Mouse (Mus musculus): Measurements from ENCODE around the gene Trim47. TPM values are rescaled to one million over a fixed set of nuclear protein-coding genes. Genes with fewer than 3 reads are reported as not detected.

Trim47 gene
- polyA plus RNA-seq, 1 experiment from 2014 or later = 11.6 TPM

DNA sequence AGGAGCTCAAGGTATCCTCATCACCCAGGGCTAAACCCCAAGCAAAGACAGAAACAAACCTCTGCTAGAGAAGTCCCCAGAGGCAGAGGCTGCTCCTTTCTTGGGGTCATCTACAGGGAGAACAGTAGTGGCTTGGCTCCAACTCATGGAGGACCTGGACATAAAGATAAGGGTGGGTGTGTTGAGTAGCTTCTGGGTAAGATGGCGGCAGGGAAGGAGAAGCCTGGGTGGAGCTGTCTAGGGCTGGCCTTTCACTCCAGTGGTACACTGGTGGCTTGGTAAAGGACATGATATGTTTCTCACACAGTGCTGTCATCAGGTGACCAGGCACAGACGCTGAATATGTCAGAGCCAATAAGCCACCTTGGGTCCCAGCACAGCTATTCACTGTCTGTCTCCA lies 23.9 kb upstream of the Trim47 start:
- Histone ChIP-seq H3K9me3 (no peaks in the 10 kb centered on the region), H3K36me3 (peaks cover 83% of the 10 kb centered on the region), H3K4me1 (replicated peaks) (no peaks in the 10 kb centered on the region), H3K27ac (replicated peaks) (no peak overlapping the region), H3K4me3 (no peak overlapping the region), H3K27me3 (no peaks in the 10 kb centered on the region), H3K9ac (no peak overlapping the region), H3K4me2 (no peak overlapping the region)
- ATAC-seq (ENCODE audit: low FRiP score, low read depth) = no peak
- 93% methylated on average over 2 of the region's 2 CpGs for WGBS

DNA sequence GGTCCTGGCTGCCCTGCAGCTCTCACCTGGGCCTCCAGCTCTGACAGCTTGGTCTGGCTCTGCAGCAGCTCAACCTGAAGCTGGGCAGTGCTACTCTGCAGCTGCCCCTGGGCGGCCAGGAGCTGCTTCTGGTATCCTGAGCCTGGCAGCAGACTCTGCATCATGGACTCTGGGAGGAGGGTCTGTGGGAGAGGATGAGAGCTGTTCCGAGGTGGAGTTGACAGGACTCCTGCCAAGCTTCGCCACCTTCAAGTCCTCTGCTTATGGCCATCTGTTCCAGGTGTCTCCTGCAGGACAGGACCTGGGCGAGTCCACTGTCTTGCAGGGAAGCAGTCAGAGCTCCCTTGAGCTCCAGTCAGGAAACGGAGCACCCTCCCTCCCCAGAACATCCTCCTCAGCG lies 22.3 kb upstream of the Trim47 start:
- WGBS = 84% methylated on average over 6 of the region's 6 CpGs
- H3K9ac ChIP-seq = no peak overlapping the region
- H3K27ac ChIP-seq (replicated peaks) = no peak overlapping the region
- H3K27me3 ChIP-seq = no peaks in the 10 kb centered on the region
- H3K9me3 ChIP-seq = no peaks in the 10 kb centered on the region
- H3K4me2 ChIP-seq = no peak overlapping the region
- H3K36me3 ChIP-seq = peaks cover 84% of the 10 kb centered on the region
- H3K4me1 ChIP-seq (replicated peaks) = 0 out of 2 replicates have a peak, but pooled peaks cover 3% of the 10 kb centered on the region
- H3K4me3 ChIP-seq = no peak overlapping the region
- no peak for ATAC-seq (ENCODE audit: low FRiP score, low read depth)

DNA sequence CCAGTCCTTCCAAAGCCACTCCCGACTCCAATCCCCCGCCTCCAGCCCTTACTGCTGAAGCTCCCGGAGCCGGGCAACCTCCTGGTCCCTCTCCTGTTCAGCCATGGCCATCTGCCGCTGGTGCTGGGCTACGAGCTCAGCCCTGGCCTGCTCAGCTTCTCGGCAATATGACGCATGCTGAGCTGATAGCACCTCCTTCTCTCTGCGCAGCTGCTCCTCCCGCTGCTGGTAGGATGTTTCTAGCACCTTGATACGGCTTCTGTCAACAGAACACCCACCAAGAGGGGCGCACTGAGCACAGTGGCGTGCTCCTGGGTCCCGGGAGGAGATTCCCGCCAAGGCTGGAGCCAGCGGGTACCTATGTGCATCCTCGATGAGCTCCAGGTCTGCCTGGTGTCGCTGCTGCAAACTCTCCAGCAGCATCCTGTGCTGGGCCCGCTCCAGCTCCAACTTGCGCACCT lies 21.8 kb upstream of the Trim47 start:
- Histone ChIP-seq H3K27me3 (no peaks in the 10 kb centered on the region), H3K27ac (replicated peaks) (no peak overlapping the region), H3K4me1 (replicated peaks) (0 out of 2 replicates have a peak, but pooled peaks cover 3% of the 10 kb centered on the region), H3K9ac (no peak overlapping the region), H3K4me3 (no peak overlapping the region), H3K4me2 (no peak overlapping the region), H3K9me3 (no peaks in the 10 kb centered on the region), H3K36me3 (peaks cover 83% of the 10 kb centered on the region)
- no peak for ATAC-seq (ENCODE audit: low FRiP score, low read depth)
- WGBS = 61% methylated on average over 20 of the region's 20 CpGs

DNA sequence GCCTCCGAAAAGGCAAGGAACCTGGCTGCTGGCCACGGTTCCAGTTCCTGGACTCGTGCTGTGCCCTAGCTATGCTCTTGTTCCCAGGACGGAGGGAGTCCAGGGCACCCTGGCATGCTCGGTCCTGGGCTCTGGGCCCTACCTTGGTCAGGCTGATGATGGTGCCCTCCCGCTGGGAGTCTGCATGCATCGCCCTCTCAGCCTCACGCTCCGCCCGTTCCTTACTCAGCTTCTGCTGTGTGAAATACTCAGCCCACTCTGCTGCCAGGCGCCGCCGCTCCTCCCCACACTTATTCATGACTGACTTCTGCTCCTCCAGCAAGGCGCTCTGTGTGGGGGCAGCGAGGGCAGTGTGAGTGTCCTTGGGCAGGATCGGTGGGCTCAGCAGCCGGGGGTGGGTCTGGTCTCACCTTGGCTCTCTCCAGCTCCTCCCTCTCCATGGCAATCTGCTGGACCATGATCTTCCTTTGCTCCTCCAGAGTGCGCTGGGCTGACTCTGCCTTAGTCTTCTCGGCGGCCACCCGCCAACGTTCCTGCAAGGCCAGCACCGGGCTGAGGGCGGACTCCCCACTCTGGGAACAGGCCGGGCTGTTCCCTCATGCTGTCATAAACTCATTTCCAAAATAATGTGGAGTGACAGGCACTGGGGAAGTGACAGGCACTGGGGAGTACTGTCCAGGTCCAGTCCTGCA lies 19.4 kb upstream of the Trim47 start:
- Histone ChIP-seq H3K4me2 (no peak overlapping the region), H3K4me3 (no peak overlapping the region), H3K4me1 (replicated peaks) (0 out of 2 replicates have a peak, but pooled peaks cover 3% of the 10 kb centered on the region), H3K27me3 (no peaks in the 10 kb centered on the region), H3K27ac (replicated peaks) (peak overlapping the region; percentile 61), H3K9ac (no peak overlapping the region), H3K36me3 (peaks cover 88% of the 10 kb centered on the region), H3K9me3 (no peaks in the 10 kb centered on the region)
- 68% methylated on average over 25 of the region's 25 CpGs for WGBS
- peak; percentile 52 for ATAC-seq (ENCODE audit: low FRiP score, low read depth)

DNA sequence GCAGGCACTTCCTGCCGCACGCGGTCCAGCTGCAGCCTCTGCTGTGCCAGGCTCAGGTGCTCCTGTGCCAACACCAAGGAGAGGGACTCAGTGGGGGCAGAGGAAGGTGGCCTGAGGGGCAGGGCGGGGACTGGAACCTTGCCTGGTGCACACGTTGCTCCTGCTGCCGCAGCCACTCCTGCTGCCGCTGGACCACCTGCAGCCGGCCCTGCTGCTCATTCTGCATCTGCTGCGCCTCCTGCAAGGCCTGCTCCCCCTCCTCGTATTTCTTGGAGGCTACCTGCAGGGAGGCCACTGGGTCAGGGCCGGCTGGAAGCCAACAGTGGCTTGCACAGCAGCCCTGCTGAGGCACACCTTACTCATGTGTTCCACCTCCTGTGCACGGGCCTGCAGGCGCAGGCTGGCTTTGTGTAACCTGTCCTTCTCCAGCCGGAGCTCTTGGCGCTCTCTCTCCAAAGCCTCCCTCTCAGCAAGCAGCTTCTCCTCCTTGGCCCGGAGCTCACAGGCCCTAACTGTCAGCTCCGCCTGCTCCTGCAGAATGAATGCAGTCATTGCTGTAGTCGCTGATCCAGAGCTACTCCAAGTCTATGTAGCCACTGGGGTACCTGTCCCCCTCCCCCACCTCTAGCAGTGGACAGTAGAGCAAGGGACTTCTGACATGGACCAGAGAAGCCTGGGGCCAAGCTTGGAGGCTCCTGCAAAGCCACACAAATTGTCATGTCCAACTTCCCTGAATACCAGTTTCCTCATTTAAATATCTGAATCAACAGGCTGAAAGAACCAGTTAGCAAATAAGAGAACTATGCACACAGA lies 18.7 kb upstream of the Trim47 start:
- 0 out of 2 replicates have a peak, but pooled peaks have one; percentile 12 for ATAC-seq (ENCODE audit: low FRiP score, low read depth)
- Histone ChIP-seq H3K27me3 (no peaks in the 10 kb centered on the region), H3K36me3 (peaks cover 82% of the 10 kb centered on the region), H3K27ac (replicated peaks) (peak overlapping the region; percentile 61), H3K9ac (no peak overlapping the region), H3K9me3 (no peaks in the 10 kb centered on the region), H3K4me3 (no peak overlapping the region), H3K4me2 (no peak overlapping the region), H3K4me1 (replicated peaks) (0 out of 2 replicates have a peak, but pooled peaks cover 3% of the 10 kb centered on the region)
- WGBS = 53% methylated on average over 18 of the region's 18 CpGs

DNA sequence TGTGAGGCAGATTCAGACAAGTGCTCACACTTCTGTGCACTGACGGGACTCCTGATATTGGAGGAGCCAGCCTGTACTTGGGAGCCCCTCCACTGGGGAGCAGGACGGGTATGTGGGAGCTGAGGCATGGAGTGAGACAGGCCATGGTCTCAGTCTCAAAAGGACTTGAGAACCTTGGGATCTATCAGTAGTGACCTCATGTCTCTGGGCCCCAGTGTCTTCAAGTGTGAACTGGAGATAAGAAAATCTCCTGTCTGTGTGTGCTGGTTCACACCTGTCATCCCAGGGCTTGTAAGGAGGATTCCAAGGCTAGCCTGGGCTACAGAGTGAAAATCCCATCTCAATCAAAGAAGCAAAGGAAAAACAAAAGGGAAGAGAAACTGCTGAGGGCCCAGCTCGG lies 16.5 kb upstream of the Trim47 start:
- no peak overlapping the region for H3K4me2 ChIP-seq
- ATAC-seq (ENCODE audit: low FRiP score, low read depth) = no peak
- peaks cover 66% of the 10 kb centered on the region for H3K36me3 ChIP-seq
- H3K4me3 ChIP-seq = no peak overlapping the region
- H3K27me3 ChIP-seq = no peaks in the 10 kb centered on the region
- 91% methylated on average over 3 of the region's 3 CpGs for WGBS
- no peaks in the 10 kb centered on the region for H3K9me3 ChIP-seq
- H3K9ac ChIP-seq = no peak overlapping the region
- peaks cover 3% of the 10 kb centered on the region; the same call in 1 of the 2 replicates for H3K4me1 ChIP-seq (replicated peaks)
- H3K27ac ChIP-seq (replicated peaks) = no peak overlapping the region

DNA sequence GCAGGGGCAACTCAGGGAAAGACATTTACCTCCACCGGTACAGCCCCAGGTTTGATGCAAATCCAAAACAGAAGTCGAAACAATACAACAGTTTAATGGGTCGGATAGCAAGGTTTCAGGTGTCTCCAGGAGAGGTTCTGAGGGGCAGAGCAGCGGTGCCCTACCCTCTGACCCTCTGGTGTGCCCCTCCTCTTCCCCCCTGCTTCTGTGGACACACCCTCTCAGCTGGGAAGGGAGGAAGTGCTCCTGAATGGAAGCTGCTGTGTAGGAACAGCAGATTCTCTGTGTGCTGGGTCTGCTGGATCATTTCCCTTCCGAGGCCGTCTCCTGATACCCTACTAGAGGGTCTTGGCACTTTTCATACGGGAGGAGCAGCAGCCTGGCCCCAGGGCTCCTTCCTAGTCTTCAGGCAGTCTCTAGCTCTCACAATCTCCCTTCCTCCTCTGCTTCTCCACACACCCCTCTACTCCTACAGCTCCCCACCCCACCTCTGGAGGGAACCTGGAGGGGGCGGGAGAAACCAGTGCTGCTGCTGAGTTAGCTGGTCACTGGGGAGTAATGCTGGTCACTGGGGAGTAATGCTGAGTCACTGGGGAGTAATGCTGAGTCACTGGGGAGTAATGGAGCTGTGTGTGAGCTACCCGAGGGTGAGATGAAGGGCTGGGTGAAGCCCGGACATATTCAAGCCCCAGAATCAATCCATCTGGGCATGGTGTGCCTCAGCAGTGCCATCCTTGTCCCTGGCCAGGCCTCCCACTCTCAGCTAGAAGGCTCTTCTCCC lies 15.4 kb upstream of the Trim47 start:
- H3K4me2 ChIP-seq = no peak overlapping the region
- no peaks in the 10 kb centered on the region for H3K9me3 ChIP-seq
- no peaks in the 10 kb centered on the region for H3K27me3 ChIP-seq
- H3K36me3 ChIP-seq = peaks cover 55% of the 10 kb centered on the region
- no peak overlapping the region for H3K9ac ChIP-seq
- ATAC-seq (ENCODE audit: low FRiP score, low read depth) = no peak
- no peak overlapping the region for H3K4me3 ChIP-seq
- WGBS = 71% methylated on average over 10 of the region's 10 CpGs
- no peak overlapping the region for H3K27ac ChIP-seq (replicated peaks)
- peaks cover 11% of the 10 kb centered on the region for H3K4me1 ChIP-seq (replicated peaks)

DNA sequence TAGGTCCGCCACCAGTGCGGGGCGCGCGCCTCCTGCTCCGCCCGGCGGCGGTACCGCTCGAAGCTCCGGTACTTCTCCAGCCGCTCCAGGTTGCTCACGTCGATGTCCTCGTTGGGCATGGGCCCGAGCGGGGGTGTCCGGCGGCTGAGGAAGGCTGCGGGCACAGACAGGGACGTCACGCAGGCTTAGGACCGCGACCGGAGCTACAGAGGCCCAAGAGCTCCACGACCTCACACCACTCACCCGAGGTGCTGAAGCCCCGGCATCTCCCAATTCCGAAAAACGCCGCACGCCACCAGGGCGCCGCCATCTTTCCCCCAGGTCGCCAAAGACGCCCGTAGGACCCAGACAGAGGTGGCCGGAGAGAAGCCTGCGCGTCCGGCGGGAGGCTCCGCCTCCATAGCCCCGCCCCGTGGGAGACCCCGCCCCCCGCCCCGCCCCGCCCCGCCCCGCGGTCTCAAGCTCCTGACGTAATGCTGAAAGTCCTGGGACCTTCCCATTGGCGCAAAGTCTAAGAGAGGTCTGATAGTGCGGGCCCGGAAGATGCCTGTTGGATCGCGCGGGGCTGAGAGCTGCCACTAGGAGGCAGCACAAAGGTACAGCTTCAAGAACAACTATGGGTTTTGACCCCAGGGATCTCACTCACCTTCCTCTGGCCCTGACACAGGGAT lies 11.6 kb upstream of the Trim47 start, which contains the start of gene Mrpl38:
Gene Mrpl38, minus strand, starts transcription at position 401 of the 671 bp plus-strand sequence.
- Histone ChIP-seq H3K9ac (peak within 1 kb of the TSS; percentile 71), H3K4me3 (peak within 1 kb of the TSS; percentile 77), H3K4me2 (peak within 1 kb of the TSS; percentile 72), H3K27me3 (no peaks in the 10 kb centered on the region), H3K9me3 (no peaks in the 10 kb centered on the region), H3K36me3 (peaks cover 33% of the 10 kb centered on the region), H3K27ac (replicated peaks) (peak within 1 kb of the TSS; percentile 81), H3K4me1 (replicated peaks) (peaks cover 15% of the 10 kb centered on the region)
- ATAC-seq (ENCODE audit: low FRiP score, low read depth) = peak; percentile 94
- WGBS = 1% methylated on average over 56 of the region's 60 CpGs

DNA sequence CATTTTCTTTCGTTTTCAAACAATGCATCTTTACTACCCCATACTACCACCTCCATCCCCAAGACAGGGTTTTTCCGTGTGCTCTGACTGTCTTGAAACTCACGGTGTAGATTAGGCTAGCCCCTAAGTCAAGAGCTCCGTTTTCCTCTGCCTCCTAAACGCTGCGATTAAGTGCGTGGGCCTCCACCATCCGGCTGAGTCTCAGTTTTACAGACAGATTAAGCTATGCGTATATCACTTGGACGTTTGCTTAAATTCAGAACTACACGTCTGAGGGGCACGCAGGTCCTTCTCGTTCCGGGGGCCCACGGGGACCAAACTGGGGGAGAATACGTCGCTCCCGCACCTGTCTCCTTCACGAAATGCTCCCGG lies 11.1 kb upstream of the Trim47 start:
- peak overlapping the region; percentile 71 for H3K9ac ChIP-seq
- peaks cover 15% of the 10 kb centered on the region for H3K4me1 ChIP-seq (replicated peaks)
- no peak for ATAC-seq (ENCODE audit: low FRiP score, low read depth)
- peak overlapping the region; percentile 72 for H3K4me2 ChIP-seq
- H3K36me3 ChIP-seq = peaks cover 27% of the 10 kb centered on the region
- peak overlapping the region; percentile 77 for H3K4me3 ChIP-seq
- no peaks in the 10 kb centered on the region for H3K9me3 ChIP-seq
- under 1% methylated on average over 20 of the region's 20 CpGs for WGBS
- H3K27ac ChIP-seq (replicated peaks) = peak overlapping the region; percentile 81
- H3K27me3 ChIP-seq = no peaks in the 10 kb centered on the region

DNA sequence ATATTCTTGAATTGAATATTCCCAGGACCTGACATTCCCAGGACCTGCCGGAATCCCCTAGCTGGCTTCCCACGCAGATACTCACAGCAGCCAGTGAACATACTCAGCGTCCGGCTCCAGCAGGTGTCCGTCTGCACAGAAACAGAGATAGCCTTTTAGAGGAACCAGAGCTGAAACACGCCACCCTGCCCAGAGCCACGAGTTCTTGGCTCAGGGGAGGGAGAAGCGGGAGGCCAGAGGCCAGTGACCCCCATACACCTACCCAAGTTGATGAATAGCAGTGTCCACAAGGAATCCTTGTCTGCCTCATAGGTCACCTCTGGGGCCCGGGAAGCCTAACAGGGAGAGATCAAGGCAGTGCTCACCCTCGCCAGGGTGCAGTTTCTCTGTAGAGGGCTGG lies 7.2 kb upstream of the Trim47 start:
- no peak for ATAC-seq (ENCODE audit: low FRiP score, low read depth)
- WGBS = 92% methylated on average over 10 of the region's 10 CpGs
- Histone ChIP-seq H3K9me3 (no peaks in the 10 kb centered on the region), H3K27me3 (no peaks in the 10 kb centered on the region), H3K4me3 (no peak overlapping the region), H3K9ac (no peak overlapping the region), H3K4me2 (no peak overlapping the region), H3K36me3 (peaks cover 16% of the 10 kb centered on the region; the same call in 1 of the 2 replicates), H3K27ac (replicated peaks) (no peak overlapping the region), H3K4me1 (replicated peaks) (peaks cover 43% of the 10 kb centered on the region)

DNA sequence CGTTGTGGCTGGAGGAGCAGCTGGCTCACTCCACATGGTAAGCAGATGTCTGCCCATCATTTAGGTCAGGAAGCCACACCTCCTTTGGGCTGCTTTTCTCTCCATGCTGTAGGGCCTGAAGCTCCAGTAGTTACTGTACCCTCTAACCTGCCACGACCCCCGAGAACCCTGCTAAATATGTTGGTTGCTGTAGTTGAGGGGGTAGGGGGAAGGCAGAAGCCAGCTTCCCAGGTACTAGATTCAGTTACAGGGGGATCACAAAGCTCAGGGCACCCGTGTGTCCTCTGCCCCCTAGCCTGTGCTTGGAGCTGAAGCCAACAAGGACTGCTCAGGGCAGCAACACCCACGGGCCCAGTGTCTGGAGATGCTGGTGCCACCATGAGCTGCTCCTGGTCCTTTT lies 6.5 kb upstream of the Trim47 start:
- ATAC-seq (ENCODE audit: low FRiP score, low read depth) = no peak
- Histone ChIP-seq H3K4me1 (replicated peaks) (peaks cover 44% of the 10 kb centered on the region), H3K4me3 (no peak overlapping the region), H3K9me3 (no peaks in the 10 kb centered on the region), H3K36me3 (peaks cover 16% of the 10 kb centered on the region; the same call in 1 of the 2 replicates), H3K27me3 (no peaks in the 10 kb centered on the region), H3K4me2 (no peak overlapping the region), H3K9ac (no peak overlapping the region), H3K27ac (replicated peaks) (no peak overlapping the region)
- WGBS = 74% methylated on average over 5 of the region's 5 CpGs
